Mouse (Mus musculus): ENCODE measurements around the gene Bcl7a. TPM values are rescaled to one million over a fixed set of nuclear protein-coding genes. Genes with fewer than 3 reads are reported as not detected.

Gene Bcl7a
- polyA plus RNA-seq (2016; fragmentation: Nextera tagmentation; extraction: Ambion mirVana) = 11.7 and 12.7 TPM in 2 replicates

DNA sequence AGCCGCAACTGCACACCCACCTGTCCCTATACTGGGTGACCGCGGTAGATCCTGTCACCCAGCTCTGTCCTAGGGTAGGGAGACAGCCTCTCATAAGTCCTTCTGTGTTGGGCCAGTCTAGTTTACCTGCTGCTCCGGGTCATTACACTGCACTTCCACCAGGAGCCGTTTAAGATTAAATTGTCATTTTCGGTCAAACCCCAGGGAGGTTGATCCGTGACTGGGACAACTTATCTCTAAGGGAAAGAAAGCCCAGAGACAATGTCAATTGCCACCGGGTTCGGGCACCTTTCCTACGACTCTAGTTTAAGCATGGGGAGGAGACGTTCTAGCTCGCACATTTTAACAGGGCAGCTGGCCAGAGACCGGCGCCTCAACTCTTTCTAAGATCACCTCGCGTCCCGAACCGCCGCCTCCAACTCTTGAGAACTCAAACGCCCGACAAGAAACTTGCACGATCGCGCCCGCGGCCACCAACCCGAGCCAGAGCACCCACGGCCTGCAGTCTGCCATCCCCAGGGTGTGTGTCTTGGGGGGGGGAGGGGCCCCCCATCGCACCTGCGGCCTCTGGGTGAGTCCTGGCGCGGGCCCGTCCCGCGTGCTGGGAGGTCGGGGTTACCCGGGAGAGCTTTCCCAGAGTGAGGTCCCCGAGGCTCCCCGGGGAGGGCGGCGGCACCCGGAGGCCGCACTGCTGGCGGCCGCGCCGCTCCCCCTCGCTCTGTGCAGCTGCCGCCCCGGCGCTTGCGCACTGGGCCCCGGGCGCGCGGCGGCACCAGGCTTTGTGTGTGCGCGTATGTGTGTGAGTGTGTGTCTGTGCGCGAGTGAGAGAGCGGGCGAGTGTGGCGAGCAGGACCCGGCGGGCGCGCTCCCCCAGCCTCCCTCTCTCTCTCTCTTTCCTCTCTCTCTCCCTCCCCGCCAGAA lies at the start of gene Bcl7a:
Bcl7a (plus strand) TSS at position 128 of the 921 bp plus-strand sequence.
- Histone ChIP-seq H3K4me1 (peaks cover 44% of the 10 kb centered on the region), H3K27ac (peak within 1 kb of the TSS; percentile 89), H3K4me3 (peak within 1 kb of the TSS; percentile 96), H3K27me3 (replicated peaks) (no peaks in the 10 kb centered on the region), H3K9ac (peak within 1 kb of the TSS; percentile 91), H3K36me3 (peaks cover 6% of the 10 kb centered on the region), H3K9me3 (replicated peaks) (no peaks in the 10 kb centered on the region), H3K4me2 (peak within 1 kb of the TSS; percentile 97)
- 1% methylated on average over 56 of the region's 69 CpGs for WGBS (ENCODE audit: insufficient replicate concordance)
- peak; percentile 82 for ATAC-seq

DNA sequence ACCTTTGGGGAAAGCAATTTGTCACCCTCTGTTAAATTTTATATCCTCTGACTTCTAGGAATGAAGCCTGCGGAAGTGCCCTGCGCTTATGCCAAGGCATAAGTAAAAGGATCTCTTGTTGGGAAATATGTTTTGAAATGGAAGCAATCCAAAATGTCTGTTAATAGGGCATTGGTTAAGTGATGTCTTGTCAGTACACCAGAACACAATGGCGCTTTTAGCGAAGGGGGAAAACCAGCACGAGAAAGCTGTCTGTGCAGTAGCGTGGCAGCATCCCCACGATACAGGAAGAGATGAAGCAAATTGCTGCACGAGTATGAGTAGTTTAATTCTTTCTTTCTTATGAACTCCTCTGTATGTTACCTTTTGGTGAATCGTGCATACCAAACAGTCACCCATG lies 49.0 kb upstream of the Bcl7a start:
- no peaks in the 10 kb centered on the region for H3K9me3 ChIP-seq (replicated peaks)
- no peak overlapping the region for H3K9ac ChIP-seq
- no peaks in the 10 kb centered on the region for H3K36me3 ChIP-seq
- H3K4me2 ChIP-seq = no peak overlapping the region
- H3K27ac ChIP-seq = no peak overlapping the region
- H3K4me3 ChIP-seq = no peak overlapping the region
- no peak for ATAC-seq
- 71% methylated on average over 9 of the region's 9 CpGs for WGBS (ENCODE audit: insufficient replicate concordance)
- H3K4me1 ChIP-seq = no peaks in the 10 kb centered on the region
- H3K27me3 ChIP-seq (replicated peaks) = peaks cover 40% of the 10 kb centered on the region

DNA sequence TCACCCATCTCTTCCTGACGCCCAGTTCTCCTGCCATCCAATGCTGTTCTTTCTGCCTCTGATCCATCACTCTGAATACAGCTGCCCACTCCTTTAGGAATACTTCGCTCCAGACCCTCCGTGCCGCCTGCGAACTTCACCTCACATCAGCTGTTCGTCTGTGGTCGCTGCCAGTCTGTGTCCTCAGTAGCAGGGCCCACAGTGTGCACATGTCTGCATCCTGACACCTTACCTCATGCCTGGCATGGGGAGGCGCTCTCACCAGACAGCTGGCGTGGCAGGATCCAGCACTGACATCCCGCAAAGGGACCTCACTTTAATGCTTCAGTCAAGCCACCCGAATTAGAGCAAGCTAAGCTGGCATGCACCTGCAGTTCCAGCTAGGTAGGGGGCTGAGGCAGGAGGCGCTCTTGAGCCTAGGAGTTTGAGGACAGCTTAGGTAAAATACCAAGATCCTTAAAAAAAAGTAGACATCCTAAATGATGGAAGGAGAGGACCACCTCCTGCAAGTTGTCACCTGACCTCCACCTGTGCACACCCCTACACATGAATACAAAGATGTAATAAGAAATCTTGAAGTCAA lies 47.3 kb upstream of the Bcl7a start:
- no peaks in the 10 kb centered on the region for H3K36me3 ChIP-seq
- H3K27ac ChIP-seq = no peak overlapping the region
- H3K4me3 ChIP-seq = no peak overlapping the region
- H3K4me1 ChIP-seq = no peaks in the 10 kb centered on the region
- H3K27me3 ChIP-seq (replicated peaks) = peaks cover 33% of the 10 kb centered on the region
- 59% methylated on average over 12 of the region's 12 CpGs for WGBS (ENCODE audit: insufficient replicate concordance)
- ATAC-seq = no peak
- no peak overlapping the region for H3K4me2 ChIP-seq
- H3K9ac ChIP-seq = no peak overlapping the region
- no peaks in the 10 kb centered on the region for H3K9me3 ChIP-seq (replicated peaks)

DNA sequence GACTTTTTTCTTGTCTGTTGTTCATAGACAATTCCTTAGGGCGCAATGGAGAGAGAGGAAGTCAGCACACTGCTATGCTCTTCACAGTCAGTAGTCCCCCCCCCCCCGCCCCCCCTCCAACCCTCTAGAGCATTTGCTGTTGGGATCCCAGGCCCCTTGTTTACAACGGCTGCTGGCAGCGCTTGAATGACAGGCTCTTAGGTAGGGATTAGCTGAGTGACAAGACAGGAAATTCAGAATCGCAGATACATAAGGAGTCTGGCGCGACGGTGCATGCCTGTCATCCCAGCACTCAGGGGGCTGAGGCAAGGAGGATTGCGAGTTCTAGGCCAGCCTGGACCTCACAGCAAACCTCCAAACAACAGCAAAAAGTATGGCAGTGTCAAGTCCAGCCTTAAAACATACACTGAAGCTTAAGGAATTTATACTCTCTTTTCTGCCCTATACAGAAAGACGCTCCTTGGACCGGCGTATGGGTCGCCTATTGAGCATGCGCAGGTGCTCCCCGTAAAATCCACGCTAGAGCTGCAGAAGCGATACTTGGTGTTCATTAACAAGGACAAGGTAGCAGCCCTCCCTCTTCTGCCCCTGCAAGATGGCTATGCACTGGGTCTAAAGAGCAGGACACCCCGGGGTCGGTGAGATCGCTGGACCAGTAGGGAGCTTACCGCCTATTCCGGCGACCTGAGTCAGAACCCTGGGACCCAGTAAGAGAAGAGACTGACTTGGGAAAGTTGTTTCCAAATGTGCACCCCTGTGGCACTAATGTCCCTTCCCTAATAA lies 46.5 kb upstream of the Bcl7a start:
- Histone ChIP-seq H3K27ac (no peak overlapping the region), H3K36me3 (no peaks in the 10 kb centered on the region), H3K4me3 (no peak overlapping the region), H3K9me3 (replicated peaks) (no peaks in the 10 kb centered on the region), H3K9ac (no peak overlapping the region), H3K27me3 (replicated peaks) (peaks cover 26% of the 10 kb centered on the region), H3K4me1 (no peaks in the 10 kb centered on the region), H3K4me2 (no peak overlapping the region)
- no peak for ATAC-seq
- 51% methylated on average over 23 of the region's 23 CpGs for WGBS (ENCODE audit: insufficient replicate concordance)

DNA sequence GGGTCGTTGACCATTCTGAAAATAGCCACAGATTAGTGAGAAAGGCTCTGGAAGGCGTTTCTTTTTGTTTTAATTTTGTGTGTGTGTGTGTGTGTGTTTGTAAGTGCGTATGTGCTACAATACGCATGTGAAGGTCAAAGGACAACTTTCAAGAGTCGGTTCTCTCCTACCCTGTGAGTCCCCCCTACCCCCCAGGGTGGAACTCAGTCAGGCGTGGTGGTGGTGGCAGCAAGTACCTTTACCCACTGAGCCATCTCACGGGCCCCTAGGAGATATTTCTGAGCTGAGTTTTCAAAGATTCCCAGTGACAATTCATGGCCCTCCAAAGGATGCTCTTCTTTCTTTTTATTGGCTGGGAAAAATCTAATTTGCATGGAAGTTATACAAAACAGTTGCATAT lies 45.8 kb upstream of the Bcl7a start:
- Histone ChIP-seq H3K4me3 (no peak overlapping the region), H3K27ac (no peak overlapping the region), H3K27me3 (replicated peaks) (peaks cover 24% of the 10 kb centered on the region), H3K9me3 (replicated peaks) (no peaks in the 10 kb centered on the region), H3K4me2 (no peak overlapping the region), H3K9ac (no peak overlapping the region), H3K36me3 (no peaks in the 10 kb centered on the region), H3K4me1 (no peaks in the 10 kb centered on the region)
- no peak for ATAC-seq
- 71% methylated on average over 7 of the region's 7 CpGs for WGBS (ENCODE audit: insufficient replicate concordance)

DNA sequence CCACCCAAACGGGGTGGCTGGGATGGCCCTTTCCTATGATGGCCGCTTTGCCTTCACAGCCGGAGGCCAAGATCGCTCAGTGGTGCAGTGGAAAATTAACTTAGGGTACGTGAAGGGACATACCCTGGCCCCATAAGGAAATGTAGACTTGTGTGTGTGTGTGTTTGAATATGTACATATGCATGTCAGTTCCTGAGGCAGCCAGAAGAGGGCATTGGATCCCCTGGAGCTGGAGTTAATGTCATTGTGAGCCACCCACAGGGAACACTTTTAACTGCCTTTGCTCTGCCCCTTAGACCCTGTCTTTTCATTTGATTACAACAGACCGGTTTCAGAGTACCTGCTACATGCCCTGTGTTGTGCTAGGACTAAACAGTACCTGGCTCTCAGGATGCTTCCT lies 45.1 kb upstream of the Bcl7a start:
- H3K4me1 ChIP-seq = no peaks in the 10 kb centered on the region
- 79% methylated on average over 6 of the region's 6 CpGs for WGBS (ENCODE audit: insufficient replicate concordance)
- no peaks in the 10 kb centered on the region for H3K36me3 ChIP-seq
- no peak overlapping the region for H3K4me3 ChIP-seq
- ATAC-seq = no peak
- H3K4me2 ChIP-seq = no peak overlapping the region
- H3K27me3 ChIP-seq (replicated peaks) = peaks cover 24% of the 10 kb centered on the region
- H3K9ac ChIP-seq = no peak overlapping the region
- no peak overlapping the region for H3K27ac ChIP-seq
- H3K9me3 ChIP-seq (replicated peaks) = no peaks in the 10 kb centered on the region

DNA sequence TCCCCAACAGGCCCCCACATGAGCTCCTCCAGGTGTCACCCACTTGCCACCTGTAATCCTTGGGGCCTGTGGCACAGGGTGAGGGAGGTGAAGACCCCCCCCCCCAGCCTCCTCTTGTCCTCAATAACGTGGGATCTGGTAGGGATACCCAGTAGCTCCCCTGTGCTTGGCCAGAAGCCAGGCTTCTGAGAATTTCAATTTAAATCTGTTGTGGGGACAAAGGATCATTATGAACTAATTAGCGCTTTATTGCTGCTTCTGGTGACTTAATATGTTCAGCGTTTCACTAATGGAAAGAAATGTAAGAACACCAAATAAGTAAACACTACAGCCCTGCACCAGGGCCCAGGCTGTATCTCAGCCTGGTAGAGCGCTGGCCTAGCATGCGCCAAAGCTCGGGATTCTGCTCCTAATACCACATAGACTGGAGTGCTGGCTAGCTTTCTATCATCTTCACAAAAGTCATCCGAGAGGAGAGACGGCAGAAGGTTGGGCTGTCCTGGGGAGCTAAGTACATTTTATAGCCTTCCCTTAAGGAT lies 43.1 kb upstream of the Bcl7a start:
- 64% methylated on average over 8 of the region's 8 CpGs for WGBS (ENCODE audit: insufficient replicate concordance)
- Histone ChIP-seq H3K4me1 (no peaks in the 10 kb centered on the region), H3K4me2 (no peak overlapping the region), H3K9me3 (replicated peaks) (no peaks in the 10 kb centered on the region), H3K4me3 (no peak overlapping the region), H3K27ac (no peak overlapping the region), H3K27me3 (replicated peaks) (peaks cover 18% of the 10 kb centered on the region), H3K36me3 (no peaks in the 10 kb centered on the region), H3K9ac (no peak overlapping the region)
- ATAC-seq = no peak

DNA sequence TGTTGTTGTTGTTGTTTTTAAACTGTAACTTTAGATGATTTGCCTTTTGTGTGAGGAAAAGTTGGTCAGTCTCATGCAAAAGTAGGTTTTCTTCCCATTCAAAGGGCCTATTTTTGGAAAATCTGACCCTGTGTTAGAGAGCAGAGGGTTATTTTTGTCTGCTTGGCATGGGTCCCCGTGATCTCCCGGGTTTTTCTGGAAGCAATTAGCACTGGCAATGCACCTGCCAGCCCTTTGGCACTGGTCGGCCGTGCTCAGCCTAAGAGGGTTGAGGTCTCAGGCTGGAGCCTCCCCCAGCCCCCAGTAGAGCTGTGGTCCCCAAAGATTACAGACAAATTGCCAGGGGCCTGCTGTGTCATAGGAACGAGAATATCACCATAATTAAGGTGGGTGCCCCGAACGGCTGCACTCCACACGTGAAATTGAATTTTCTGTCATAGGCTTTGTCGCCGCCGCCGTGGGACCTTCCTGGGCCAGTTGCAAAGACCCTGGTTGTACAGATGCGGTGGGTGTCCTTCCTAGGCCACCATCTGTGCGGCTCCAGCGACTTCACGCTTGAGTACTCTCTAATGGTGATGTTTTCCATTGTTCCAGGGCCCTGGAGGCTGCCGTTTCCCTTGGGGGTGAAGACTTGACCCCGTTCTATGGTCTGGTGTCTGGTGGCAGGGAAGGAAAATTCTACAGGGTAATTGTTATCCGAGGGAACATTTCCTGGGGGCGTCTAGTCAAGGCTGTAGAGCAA lies 41.7 kb upstream of the Bcl7a start:
- H3K27ac ChIP-seq = no peak overlapping the region
- no peak overlapping the region for H3K9ac ChIP-seq
- peaks cover 6% of the 10 kb centered on the region; the same call in 1 of the 2 replicates for H3K27me3 ChIP-seq (replicated peaks)
- no peak for ATAC-seq
- H3K4me3 ChIP-seq = no peak overlapping the region
- no peaks in the 10 kb centered on the region for H3K4me1 ChIP-seq
- no peaks in the 10 kb centered on the region for H3K36me3 ChIP-seq
- no peak overlapping the region for H3K4me2 ChIP-seq
- 78% methylated on average over 20 of the region's 20 CpGs for WGBS (ENCODE audit: insufficient replicate concordance)
- no peaks in the 10 kb centered on the region for H3K9me3 ChIP-seq (replicated peaks)

- Histone ChIP-seq H3K4me3 (no peak overlapping the region), H3K27ac (no peak overlapping the region)
- WGBS (ENCODE audit: insufficient replicate concordance) = 77% methylated on average over 18 of the region's 18 CpGs
These were observed 35.9 kb upstream of the Bcl7a start for GRCm38 (mm10) chr5:123307630-123308282.

GRCm38 (mm10) chr5:123309816-123310215 lies 33.8 kb upstream of the Bcl7a start:
- Histone ChIP-seq H3K4me2 (no peak overlapping the region), H3K36me3 (no peaks in the 10 kb centered on the region), H3K27ac (no peak overlapping the region), H3K9me3 (replicated peaks) (no peaks in the 10 kb centered on the region), H3K9ac (no peak overlapping the region), H3K27me3 (replicated peaks) (no peaks in the 10 kb centered on the region), H3K4me3 (no peak overlapping the region), H3K4me1 (no peaks in the 10 kb centered on the region)
- WGBS (ENCODE audit: insufficient replicate concordance) = 51% methylated on average over 10 of the region's 10 CpGs
- no peak for ATAC-seq

More at GRCm38 (mm10) chr5:123307630-123308282, 35.9 kb upstream of the Bcl7a start:
- Histone ChIP-seq H3K36me3 (no peaks in the 10 kb centered on the region), H3K27me3 (replicated peaks) (no peaks in the 10 kb centered on the region), H3K9ac (no peak overlapping the region), H3K4me2 (no peak overlapping the region), H3K4me1 (no peaks in the 10 kb centered on the region), H3K9me3 (replicated peaks) (no peaks in the 10 kb centered on the region)
- ATAC-seq = no peak

DNA sequence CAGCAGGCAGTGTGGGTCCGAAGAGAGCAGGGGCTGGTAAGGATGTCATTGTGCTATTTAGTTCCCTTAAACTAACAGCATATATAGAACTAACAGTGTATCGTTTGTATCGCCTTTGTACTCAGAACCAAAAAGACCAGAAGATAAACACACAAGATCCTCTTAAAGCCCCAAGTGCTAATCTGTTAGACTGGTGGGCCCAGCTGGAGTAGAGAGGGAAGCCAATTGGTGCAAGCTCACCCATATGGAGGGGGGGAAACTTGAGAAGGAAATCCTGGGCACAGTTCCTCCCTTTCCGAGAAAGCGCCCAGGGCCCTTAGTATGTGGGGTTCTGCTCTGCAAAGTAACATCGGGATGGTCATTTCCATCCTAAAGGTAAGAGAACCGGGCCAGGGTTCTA lies 33.4 kb upstream of the Bcl7a start:
- Histone ChIP-seq H3K9me3 (replicated peaks) (no peaks in the 10 kb centered on the region), H3K4me2 (no peak overlapping the region), H3K36me3 (no peaks in the 10 kb centered on the region), H3K4me1 (no peaks in the 10 kb centered on the region), H3K27ac (no peak overlapping the region), H3K9ac (no peak overlapping the region), H3K27me3 (replicated peaks) (no peaks in the 10 kb centered on the region), H3K4me3 (no peak overlapping the region)
- ATAC-seq = no peak
- 60% methylated on average over 7 of the region's 7 CpGs for WGBS (ENCODE audit: insufficient replicate concordance)

All from liver, embryonic 12.5 days (tissue).